Mouse (Mus musculus): ENCODE results near the gene Drd4.
"Not testable (repeated sequence)": the region's sequence is repeated elsewhere in the genome, so short reads cannot be mapped to it uniquely, and the experiment has no call there.

Gene Drd4

DNA sequence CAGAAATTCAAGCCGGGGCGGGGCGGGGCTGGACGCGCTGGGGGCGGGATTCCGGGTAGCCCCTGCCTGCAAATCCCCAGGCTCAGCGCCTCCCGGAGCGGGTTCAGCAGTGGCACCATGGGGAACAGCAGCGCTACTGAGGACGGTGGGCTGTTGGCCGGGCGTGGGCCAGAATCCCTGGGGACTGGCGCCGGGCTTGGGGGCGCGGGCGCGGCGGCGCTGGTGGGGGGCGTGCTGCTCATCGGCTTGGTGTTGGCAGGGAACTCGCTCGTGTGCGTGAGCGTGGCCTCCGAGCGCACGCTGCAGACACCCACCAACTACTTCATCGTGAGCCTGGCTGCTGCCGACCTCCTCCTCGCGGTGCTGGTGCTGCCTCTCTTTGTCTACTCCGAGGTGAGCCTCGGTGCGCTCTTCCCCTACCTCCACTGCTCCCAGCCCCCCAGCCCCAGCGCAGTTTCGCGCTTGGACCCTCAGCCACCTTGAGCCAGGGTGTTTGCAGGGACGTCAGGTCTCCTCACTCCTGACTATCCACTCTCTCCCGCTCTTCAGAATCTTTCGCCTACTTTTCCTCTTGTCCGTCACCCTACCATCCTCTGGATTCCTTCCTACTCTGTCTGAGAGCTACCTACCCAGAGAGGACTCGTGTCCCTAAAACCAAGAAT lies at the start of gene Drd4:
Gene Drd4, plus strand, starts transcription at position 86 of the 662 bp plus-strand sequence.
- no peak for DNase-seq (ENCODE audit: low read depth)

DNA sequence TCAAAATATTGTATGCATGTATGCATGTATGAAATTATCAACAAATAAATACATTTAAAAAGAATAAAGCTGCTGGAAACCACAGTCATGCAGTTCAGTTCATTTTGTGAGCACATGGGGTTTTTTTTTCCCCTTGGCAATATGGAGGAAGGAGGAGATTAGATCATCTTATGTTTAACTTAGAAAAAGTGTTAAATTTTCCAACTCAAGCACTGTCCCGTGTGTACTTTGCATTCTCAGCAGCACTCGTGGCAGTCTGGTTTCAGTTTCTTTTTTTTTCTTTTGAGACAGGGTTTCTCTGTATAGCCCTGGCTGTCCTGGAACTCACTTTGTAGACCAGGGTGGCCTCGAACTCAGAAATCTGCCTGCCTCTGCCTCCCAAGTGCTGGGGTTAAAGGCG lies 41.3 kb upstream of the Drd4 start:
- DNase-seq (ENCODE audit: low read depth), result not testable (repeated sequence)

DNA sequence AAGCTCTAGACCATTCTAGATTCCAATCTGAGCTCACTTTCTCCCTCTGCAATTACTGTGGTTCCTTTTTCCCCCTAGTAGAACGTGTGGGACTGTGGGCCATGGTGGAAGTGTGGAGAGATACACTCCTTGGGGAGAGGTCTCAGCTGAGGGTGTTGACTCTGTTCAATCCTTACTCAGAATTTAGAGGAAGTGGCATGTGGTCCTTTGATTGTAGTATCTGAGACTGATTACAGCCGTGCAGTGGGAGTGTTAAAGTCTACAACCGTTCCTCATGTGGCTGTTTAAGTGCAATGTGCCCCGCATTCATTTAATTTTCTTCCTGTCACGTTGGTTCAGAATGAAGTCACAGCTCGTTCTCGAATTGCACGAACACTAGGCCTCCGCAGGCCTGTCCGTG lies 35.6 kb upstream of the Drd4 start:
- DNase-seq (ENCODE audit: low read depth), result no peak

DNA sequence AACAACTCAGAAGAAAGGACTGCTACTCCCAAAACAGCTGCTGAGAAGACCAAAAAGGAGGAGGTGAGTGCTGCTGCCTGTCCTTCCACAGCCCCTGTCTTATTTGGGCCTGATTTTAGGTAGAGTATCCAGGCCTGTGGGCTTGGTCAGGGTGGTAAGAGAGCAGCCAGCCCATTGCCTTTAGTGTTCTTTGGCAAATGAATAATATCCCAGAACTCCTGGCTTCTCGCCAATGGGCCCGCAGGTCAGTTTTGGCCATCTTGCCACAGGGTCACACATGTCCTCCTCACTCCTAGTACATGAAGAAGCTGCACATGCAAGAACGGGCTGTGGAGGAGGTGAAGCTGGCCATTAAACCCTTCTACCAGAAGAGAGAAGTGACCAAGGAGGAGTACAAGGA lies 30.3 kb upstream of the Drd4 start:
- DNase-seq (ENCODE audit: low read depth), result no peak

DNA sequence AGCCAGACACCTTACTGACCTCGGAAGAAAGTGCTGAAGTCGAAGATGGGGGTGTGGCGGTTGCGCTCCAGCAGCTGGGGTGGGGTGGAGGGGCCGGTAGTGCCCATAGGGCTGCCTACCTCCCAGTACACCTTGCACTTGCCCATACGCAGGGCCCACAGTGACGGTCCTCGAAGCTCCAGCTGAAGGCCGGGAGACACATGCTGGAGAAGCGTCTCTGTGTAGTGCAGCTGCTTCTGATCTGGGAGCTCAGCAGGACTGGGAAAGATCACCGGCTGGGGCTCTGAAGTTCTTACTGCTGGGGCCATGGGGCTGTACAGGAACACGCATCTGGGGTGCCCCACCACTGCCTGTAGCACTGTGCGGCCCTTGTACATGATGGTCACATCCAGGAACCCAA lies 28.2 kb upstream of the Drd4 start:
- no peak for DNase-seq (ENCODE audit: low read depth)

DNA sequence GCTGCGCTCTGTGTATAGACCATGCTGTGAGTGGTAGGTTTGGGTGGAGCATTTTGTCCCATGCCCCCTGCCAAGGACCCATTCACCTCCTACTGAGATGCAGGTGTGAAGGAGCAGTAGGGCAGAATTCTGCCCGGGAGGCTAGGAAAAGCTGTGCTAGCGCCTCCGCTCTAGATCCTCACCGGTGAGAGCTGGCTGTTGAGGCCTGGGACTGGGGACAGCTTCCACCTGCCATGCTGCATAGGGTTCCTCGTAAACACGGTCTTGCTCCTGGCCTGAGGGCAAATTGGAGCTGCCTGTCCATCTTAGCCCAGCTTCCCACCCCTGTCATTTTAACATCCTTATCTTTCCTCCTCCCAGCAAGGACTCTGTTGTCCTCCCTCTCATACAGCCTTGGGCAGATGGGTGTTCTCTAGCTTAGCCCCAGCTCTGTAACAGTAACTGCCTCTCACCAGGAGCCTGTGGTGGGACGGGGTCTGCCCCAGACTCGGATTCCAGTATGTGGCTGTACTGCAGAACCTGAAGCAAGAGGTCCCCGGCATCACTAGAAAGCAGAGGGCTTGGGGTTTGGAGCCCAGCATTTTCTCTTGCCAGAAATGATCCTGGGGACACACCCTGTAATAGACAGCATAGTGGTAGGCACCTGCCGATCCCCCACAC lies 27.6 kb upstream of the Drd4 start:
- DNase-seq (ENCODE audit: low read depth), result no peak

DNA sequence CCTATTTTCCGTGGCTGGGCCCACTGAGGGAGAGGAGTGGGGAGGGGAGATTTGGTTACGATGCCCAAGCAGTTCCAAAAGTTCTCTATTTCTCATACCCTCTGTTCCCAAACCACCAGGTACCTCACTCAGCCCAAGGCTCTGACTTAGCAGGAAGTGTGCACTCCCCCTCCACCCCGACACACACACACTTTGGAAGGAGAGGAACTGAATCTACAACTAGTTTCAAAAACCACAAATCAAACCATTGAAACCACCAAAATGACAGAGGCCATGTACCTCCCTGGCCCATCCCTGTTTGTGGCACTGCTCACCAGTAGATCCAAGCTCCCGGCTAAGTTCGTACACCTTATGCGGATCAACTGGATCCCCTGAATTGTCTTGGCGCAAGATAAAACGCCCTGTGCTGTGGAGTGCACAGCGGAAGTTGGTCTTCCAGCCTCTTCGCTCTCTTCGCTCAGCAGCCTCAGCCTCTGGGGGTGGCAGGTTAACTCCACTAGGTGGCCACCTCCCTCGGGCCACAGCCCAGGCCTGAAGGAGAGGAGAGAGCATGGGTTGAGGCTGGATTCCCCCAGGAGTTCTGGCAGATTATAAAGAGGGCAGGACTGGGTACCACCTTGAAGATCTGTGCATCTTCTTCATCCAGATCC lies 26.9 kb upstream of the Drd4 start:
- DNase-seq (ENCODE audit: low read depth), result peak; percentile 40

DNA sequence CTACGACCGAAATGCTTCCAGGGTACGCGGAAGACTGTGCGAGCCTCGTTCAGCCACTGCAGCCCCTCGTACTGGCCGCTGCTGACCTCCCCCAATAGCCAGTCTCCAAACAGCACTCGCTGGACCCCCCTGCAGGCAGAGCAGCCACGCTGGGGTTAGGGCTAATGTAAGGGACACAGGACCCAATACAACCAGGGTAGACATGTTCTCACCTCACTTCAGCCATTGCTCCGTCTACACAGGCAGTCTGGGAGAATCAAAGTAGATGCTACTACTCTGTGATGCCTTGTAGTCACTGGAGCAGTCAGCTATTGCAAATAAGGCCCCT lies 26.4 kb upstream of the Drd4 start:
- peak; percentile 14 for DNase-seq (ENCODE audit: low read depth)

DNA sequence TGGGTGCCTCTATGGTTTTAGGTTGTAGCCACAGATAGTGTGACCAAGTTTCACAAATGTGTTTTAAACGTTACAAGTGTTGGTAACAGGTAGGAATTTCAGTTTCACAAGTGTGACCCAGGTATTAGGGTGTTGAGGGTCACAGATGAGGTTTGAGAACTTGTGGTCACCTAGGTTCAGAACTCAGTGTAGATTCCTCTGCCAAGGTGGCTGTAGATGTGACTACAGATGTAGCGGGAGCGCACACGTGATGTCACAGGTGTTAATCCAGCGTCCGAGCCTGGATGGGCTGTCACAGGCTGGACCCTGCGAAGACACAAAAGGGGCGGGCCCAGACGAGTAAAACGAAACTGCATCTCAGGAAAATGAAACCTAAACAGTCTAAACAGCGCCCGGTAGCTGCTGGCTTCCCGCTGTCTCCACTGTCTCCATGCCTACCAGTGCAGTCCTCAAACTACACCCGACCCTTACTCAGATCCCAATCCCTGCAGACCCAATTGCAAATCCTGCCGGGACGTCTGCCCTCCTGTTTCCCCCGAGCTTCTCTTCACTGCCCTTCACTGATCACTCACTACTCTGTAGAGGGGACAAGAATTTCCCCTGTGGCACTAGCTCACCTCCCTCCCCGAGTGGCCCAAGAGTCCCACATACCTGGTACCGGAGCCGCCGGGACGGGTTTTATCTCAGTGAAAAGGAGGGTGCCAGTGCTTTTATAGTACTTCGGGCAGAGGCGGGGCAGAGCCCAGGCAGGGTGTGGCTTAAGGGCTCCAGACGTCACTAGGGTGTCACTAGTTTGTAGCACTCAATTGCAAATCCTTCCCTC lies 25.9 kb upstream of the Drd4 start, which contains the start of gene Irf7:
Gene Irf7, minus strand, starts transcription at position 743 of the 823 bp plus-strand sequence.
- DNase-seq (ENCODE audit: low read depth), result peak; percentile 69

DNA sequence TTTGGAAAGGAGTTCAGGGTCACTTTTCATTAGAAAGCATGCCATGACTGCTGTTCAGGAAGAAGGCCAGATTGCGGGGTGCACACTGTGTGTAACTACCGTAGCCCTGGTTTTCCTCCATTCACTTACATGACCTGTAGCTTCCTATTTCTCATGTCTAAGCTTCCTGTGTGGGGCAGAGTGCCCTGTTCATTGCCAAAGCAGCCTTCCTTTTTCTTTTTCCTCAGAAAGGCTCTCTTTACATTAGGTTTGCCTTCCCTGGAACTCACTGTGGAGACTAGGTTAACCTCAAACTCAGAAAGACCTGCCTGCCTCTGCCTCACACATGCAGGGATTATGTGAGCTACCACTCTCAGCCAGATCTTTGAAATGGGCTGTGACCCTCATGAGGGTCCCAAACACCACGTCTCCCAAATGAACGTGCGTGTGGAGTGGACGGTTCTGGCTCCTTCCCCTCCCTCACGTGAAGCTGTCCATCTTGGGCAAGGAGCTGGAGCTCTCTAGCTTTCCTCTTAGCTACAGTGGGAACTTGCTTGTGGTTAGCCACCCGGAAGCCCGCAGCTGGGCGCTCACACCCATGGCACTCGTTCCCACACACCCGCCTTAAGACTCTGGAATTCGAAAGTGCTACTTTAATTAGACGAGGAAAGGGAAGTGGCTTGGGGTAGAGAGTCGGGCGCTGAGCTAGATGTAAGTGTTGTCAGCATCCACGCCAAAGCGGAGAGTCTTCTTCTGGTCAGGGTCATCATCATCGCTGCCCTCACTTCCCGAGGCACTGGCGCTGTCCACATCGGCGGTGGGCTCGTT lies 23.1 kb upstream of the Drd4 start:
- no peak for DNase-seq (ENCODE audit: low read depth)

DNA sequence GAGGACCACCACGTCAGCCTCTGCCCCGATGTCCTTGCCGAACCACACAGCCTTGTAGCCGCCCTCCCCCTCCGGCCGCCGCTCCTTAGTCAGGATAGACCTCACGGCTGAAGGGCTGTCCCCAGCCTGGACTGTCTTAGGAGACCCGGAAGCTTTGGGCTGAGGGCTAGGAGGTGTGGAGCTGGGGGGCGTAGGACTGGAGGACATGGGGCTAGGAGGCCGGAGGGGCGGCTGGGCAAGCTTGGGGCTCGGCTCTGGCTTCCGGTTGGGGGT lies 22.6 kb upstream of the Drd4 start:
- no peak for DNase-seq (ENCODE audit: low read depth)

DNA sequence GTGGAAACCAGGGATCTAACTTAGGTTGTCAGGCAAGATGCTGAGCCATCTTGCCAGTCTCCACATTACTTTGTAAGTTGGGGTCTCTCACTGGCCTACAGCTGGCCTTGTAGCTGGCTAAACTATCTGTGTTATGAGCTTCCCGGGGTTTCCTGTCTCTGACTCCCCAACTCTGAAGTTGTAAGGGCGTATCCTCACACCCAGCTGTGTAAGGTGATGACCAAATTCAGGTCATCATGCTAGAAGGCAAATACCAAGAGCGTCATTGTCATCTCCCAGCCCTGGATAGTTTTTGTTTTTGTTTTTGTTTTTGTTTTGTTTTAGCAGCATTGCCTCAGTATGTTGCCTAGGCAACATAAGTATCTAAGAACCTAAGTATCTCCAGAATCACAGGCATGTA lies 21.2 kb upstream of the Drd4 start:
- DNase-seq (ENCODE audit: low read depth), result no peak

DNA sequence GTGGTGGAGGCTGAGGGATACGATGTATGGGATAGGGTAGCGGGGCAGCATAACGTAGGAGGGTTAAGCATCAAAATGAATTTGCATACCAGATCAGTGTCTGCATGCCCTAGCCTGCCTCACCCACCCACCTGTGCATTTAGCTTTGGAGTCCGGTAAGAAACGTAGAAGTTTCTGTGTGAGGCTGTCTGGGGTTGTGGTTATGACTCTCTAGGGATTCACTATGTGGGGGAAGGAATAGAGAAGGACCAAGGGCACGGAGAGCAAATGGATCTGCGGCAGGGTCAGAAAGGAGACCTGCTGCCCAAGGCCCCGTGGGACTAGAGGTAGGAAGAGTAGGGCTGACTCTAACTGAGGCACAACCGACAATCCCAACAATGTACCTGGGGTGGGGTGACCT lies 16.4 kb upstream of the Drd4 start:
- no peak for DNase-seq (ENCODE audit: low read depth)

DNA sequence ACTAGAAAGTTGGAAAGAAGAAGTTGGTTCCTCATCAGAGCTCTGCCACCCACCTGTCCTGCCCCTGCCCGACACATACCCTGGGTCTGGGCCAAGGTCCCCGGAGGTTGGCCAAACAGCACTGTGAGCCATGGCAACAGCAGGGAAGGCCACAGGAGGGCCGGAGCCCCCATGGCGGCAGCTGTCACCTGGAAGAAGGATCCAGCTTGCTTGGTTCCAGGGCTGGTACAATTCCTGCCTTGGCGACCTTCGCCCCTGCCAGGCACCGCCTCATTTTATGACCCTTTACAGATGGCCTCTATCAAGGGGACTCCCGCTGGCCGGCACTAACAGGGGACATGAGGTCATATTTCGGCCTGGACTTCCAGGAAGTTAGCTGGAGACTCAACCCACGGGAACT lies 15.3 kb upstream of the Drd4 start, which contains the start of gene Cdhr5:
Gene Cdhr5, minus strand, starts transcription at position 241 of the 400 bp plus-strand sequence.
- DNase-seq (ENCODE audit: low read depth), result no peak

DNA sequence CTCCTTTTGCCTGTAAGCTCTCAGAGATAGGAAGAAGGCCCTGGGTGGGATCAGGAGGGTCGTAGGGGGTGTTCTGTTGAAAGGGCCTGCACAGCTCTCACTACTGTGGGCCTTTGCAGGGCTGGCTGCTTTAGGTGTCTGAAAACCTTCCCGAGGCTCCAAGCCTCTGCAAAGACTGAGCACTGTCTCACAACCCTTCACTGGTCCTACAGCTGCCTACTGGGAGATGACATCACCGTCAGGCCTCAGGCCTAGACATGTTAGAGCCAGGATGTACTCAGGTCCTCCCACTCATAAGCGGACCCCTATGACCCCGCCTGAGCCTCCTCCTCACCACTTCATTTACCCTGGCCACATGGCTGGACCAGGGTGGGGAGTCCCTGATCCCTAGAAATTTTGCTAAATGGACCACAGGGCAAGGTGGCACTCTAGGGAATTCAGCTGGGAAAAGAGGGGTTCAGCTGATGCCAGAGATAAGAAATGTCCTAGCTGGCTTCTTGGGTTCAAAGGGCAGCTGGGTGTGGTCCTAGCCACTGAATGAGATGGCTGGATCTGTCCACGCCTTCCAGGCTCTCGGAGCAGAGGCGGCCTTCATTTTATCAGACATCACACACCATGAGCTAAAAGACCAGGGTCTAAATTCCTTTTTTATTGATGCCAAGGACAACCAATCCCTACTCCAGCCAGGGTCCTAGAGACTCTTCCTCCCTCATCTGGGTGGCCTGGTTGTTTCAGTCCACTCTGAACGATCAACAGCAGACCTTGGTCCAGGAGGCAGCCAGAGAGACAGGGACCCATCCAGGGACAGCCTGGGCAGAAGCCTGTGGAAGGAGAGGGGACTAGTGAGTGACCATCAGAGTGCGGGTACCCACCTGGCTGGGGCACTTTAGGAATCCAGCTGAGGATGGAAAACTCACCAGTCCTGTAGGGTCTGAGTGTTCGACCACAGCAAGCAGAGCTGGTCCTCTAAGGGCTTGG lies 13.8 kb upstream of the Drd4 start:
- DNase-seq (ENCODE audit: low read depth), result no peak

DNA sequence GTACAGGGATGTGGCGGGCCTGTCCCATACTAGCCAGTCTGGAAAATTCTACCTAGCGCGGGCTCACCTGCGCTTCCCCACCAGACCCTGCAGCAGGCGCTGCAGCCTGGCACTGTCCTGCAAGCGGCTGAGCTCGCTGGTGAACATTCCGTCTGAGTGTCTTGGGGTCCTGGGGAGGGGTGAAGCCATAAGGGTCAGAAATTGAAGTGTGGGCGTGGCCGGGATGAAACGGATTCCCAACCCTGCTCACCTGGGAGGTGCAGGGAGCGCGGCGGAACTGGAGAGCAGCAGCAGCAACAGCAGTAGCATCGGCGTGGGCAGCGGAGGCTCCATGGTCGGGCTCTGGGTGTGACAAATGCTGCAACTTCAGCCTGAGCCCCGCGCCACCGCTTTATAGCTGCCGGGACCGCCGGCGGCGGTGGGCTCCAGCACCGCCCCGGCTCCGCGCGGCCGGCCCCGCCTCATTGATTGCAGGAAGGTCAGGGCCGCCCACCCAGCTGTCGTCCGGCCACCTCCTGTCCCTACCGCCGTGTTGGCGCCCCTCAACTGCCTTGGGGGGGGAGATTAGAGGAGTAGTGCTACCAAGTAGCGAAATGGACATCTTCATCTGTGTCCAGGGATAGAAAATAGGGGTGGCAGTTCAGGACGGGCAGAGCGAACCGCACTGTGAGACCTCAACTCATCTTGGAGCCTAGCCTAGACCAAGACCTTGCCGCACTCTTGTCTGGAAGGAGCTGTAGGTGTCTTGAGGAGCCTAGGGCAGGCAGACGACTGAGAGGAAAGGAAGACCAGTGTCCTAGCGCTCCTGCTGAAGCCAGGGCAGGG lies 12.8 kb upstream of the Drd4 start, which contains the start of gene Sct:
Gene Sct, minus strand, starts transcription at position 368 of the 825 bp plus-strand sequence.
- DNase-seq (ENCODE audit: low read depth), result no peak

DNA sequence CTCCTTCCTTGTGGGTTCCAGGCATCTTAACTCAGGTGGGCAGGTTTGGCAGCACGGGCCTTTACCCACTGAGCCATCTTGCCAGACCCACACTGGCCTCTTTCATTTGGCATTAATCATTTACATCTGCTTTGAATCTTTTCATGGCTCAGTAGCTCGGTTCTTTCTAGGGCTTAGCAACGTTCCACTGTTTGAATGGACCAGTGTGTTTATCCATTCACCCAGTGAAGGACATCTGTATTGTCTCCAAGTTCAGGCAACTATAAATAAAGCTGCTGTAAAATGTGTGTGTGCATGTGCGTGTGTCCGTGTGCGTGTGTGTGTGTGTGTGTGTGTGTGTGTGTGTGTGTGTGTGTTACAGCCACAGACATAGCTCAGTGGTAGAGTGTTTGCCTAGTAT lies 10.4 kb upstream of the Drd4 start:
- no peak for DNase-seq (ENCODE audit: low read depth)

DNA sequence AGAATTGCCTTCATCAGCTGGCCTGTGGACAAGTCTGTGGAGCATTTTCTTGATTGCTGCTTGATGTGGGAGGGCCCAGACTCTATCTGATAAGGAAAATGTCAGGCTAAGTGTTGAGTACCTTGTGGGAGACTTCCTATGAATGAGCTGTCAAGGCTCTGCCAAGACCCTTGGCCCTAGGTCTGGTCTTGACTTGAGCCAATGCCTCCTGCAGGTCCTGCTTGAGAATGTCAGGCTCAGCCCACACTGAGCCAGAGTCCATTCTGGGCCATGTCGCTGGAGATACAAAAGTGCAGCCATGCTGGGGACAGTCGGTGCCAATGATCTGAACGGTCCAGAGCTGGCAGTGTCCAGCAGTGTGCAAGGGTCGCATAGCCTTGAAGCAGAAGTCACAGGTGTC lies 9.1 kb upstream of the Drd4 start:
- no peak for DNase-seq (ENCODE audit: low read depth)

DNA sequence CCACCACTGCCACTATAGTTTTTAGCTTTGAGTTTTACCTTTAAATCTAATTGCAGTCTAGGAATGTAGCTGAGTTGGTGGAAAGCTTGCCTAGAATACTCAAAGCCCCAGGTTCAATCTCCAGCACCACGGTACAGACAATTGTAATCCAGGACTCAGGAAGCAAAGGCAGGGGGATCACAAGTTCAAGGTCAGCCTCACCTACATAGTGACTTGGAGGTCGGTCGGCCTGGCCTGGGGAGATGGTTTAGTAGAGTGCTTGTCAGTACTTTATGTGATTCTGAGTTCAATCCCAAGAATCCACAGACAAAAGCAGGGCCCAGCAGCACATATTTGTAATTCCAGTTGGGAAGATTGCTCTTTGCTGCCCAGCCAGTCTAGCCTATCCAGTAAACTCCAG lies 3.8 kb upstream of the Drd4 start:
- DNase-seq (ENCODE audit: low read depth), result no peak

All from c-Kit-positive CD71-positive TER-119-negative erythroid progenitor cells, embryonic 14.5 days (primary cell).